Mouse (Mus musculus): ENCODE results near the gene Ly6g6f. TPM values are rescaled to one million over a fixed set of nuclear protein-coding genes. Genes with fewer than 3 reads are reported as not detected.

Gene Ly6g6f
- total and polyA plus RNA-seq, 3 experiments: not detected

Other genes with a start within 250 kb of the Ly6g6f start
Only the 30 nearest of the 46 such genes appear.
- 100 to 1,000 TPM in 1 of 2 experiments, 10 to 100 TPM in 1; 36.3 to 634 TPM for gene Hspa1b, start 126.4 kb downstream of the Ly6g6f start, total RNA-seq (2021)
- 48.4 and 85.4 TPM in 2 replicates for gene Hspa1b, start 126.4 kb downstream of the Ly6g6f start, polyA plus RNA-seq (2012; rRNA removed)
- gene Gm20481, start 115.7 kb downstream of the Ly6g6f start, total RNA-seq (2021): under 1 TPM in 1 of 2 experiments, not detected in 1; 0.58 TPM
- 1.1 and 1.2 TPM in 2 replicates for gene Gm20481, start 115.7 kb downstream of the Ly6g6f start, polyA plus RNA-seq (2012; rRNA removed)
- 100 to 1,000 TPM in 1 of 2 experiments, 10 to 100 TPM in 1; 16.3 to 253 TPM for gene Hspa1a, start 113.5 kb downstream of the Ly6g6f start, total RNA-seq (2021)
- 37.1 and 55.2 TPM in 2 replicates for gene Hspa1a, start 113.5 kb downstream of the Ly6g6f start, polyA plus RNA-seq (2012; rRNA removed)
- under 1 TPM; 0.28 to 0.29 TPM for gene Hspa1l, start 112.9 kb downstream of the Ly6g6f start, total RNA-seq (2021)
- gene Hspa1l, start 112.9 kb downstream of the Ly6g6f start, polyA plus RNA-seq (2012; rRNA removed): 0.11 and 0.17 TPM in 2 replicates
- gene Lsm2, start 103.7 kb downstream of the Ly6g6f start, total RNA-seq (2021): 10 to 100 TPM; 32.9 to 45.8 TPM
- gene Lsm2, start 103.7 kb downstream of the Ly6g6f start, polyA plus RNA-seq (2012; rRNA removed): 82.4 and 84.8 TPM in 2 replicates
- 10 to 100 TPM; 57.9 to 60.2 TPM for gene Vars, start 84.6 kb downstream of the Ly6g6f start, total RNA-seq (2021)
- 178 and 214 TPM in 2 replicates for gene Vars, start 84.6 kb downstream of the Ly6g6f start, polyA plus RNA-seq (2012; rRNA removed)
- under 1 TPM; 0.26 to 0.55 TPM for gene Vwa7, start 69.0 kb downstream of the Ly6g6f start, total RNA-seq (2021)
- 0.97 and 1.8 TPM in 2 replicates for gene Vwa7, start 69.0 kb downstream of the Ly6g6f start, polyA plus RNA-seq (2012; rRNA removed)
- gene Sapcd1, start 57.6 kb downstream of the Ly6g6f start, total RNA-seq (2021): under 1 TPM in 1 of 2 experiments, not detected in 1; 0.79 TPM
- gene Sapcd1, start 57.6 kb downstream of the Ly6g6f start, polyA plus RNA-seq (2012; rRNA removed): 0.83 and 2.0 TPM in 2 replicates
- gene Msh5, start 38.9 kb downstream of the Ly6g6f start, total RNA-seq (2021): under 1 TPM; 0.75 to 0.93 TPM
- gene Msh5, start 38.9 kb downstream of the Ly6g6f start, polyA plus RNA-seq (2012; rRNA removed): 1.3 and 1.7 TPM in 2 replicates
- 100 to 1,000 TPM in 1 of 2 experiments, 10 to 100 TPM in 1; 80.8 to 136 TPM for gene Clic1, start 35.6 kb downstream of the Ly6g6f start, total RNA-seq (2021)
- 62.2 and 64.1 TPM in 2 replicates for gene Clic1, start 35.6 kb downstream of the Ly6g6f start, polyA plus RNA-seq (2012; rRNA removed)
- 10 to 100 TPM in 1 of 2 experiments, 1 to 10 TPM in 1; 7.2 to 26.6 TPM for gene Ddah2, start 26.6 kb downstream of the Ly6g6f start, total RNA-seq (2021)
- 25.9 and 35.6 TPM in 2 replicates for gene Ddah2, start 26.6 kb downstream of the Ly6g6f start, polyA plus RNA-seq (2012; rRNA removed)
- not detected for gene Ly6g6c, start 20.2 kb downstream of the Ly6g6f start, total RNA-seq (2021)
- not detected in 2 replicates for gene Ly6g6c, start 20.2 kb downstream of the Ly6g6f start, polyA plus RNA-seq (2012; rRNA removed)
- not detected for gene Mpig6b, start 19.4 kb downstream of the Ly6g6f start, total RNA-seq (2021)
- gene Mpig6b, start 19.4 kb downstream of the Ly6g6f start, polyA plus RNA-seq (2012; rRNA removed): 0.06 TPM in 1 of 2 replicates, not detected in the other
- gene Ly6g6e, start 8.7 kb downstream of the Ly6g6f start, total RNA-seq (2021): not detected
- 0.21 and 0.34 TPM in 2 replicates for gene Ly6g6e, start 8.7 kb downstream of the Ly6g6f start, polyA plus RNA-seq (2012; rRNA removed)
- under 1 TPM in 1 of 2 experiments, not detected in 1; 0.45 TPM for gene Ly6g6d, start 7.5 kb downstream of the Ly6g6f start, total RNA-seq (2021)
- gene Ly6g6d, start 7.5 kb downstream of the Ly6g6f start, polyA plus RNA-seq (2012; rRNA removed): 0.57 and 1.1 TPM in 2 replicates
- gene Abhd16a, start 3.7 kb upstream of the Ly6g6f start, total RNA-seq (2021): 10 to 100 TPM; 71.8 to 95.8 TPM
- 219 and 291 TPM in 2 replicates for gene Abhd16a, start 3.7 kb upstream of the Ly6g6f start, polyA plus RNA-seq (2012; rRNA removed)
- not detected for gene Ly6g5c, start 22.7 kb upstream of the Ly6g6f start, total RNA-seq (2021)
- gene Ly6g5c, start 22.7 kb upstream of the Ly6g6f start, polyA plus RNA-seq (2012; rRNA removed): not detected in 2 replicates
- under 1 TPM; 0.23 to 0.35 TPM for gene Ly6g5b, start 29.8 kb upstream of the Ly6g6f start, total RNA-seq (2021)
- gene Ly6g5b, start 29.8 kb upstream of the Ly6g6f start, polyA plus RNA-seq (2012; rRNA removed): 0.42 and 0.52 TPM in 2 replicates
- 10 to 100 TPM; 12.4 to 12.8 TPM for gene Gpank1, start 35.8 kb upstream of the Ly6g6f start, total RNA-seq (2021)
- gene Gpank1, start 35.8 kb upstream of the Ly6g6f start, polyA plus RNA-seq (2012; rRNA removed): 13.3 and 15.8 TPM in 2 replicates
- gene Csnk2b, start 36.4 kb upstream of the Ly6g6f start, total RNA-seq (2021): 100 to 1,000 TPM; 212 to 337 TPM
- 358 and 360 TPM in 2 replicates for gene Csnk2b, start 36.4 kb upstream of the Ly6g6f start, polyA plus RNA-seq (2012; rRNA removed)
- gene D17H6S53E, start 40.8 kb upstream of the Ly6g6f start, total RNA-seq (2021): 10 to 100 TPM; 23.4 to 32.0 TPM
- gene D17H6S53E, start 40.8 kb upstream of the Ly6g6f start, polyA plus RNA-seq (2012; rRNA removed): 27.7 and 45.5 TPM in 2 replicates
- gene Apom, start 46.4 kb upstream of the Ly6g6f start, total RNA-seq (2021): under 1 TPM in 1 of 2 experiments, not detected in 1; 0.78 TPM
- gene Apom, start 46.4 kb upstream of the Ly6g6f start, polyA plus RNA-seq (2012; rRNA removed): 0.22 TPM in 1 of 2 replicates, not detected in the other
- gene Bag6, start 49.6 kb upstream of the Ly6g6f start, total RNA-seq (2021): 100 to 1,000 TPM; 389 to 403 TPM
- gene Bag6, start 49.6 kb upstream of the Ly6g6f start, polyA plus RNA-seq (2012; rRNA removed): 433 and 470 TPM in 2 replicates
- gene Prrc2a, start 79.3 kb upstream of the Ly6g6f start, total RNA-seq (2021): 100 to 1,000 TPM; 205 to 258 TPM
- gene Prrc2a, start 79.3 kb upstream of the Ly6g6f start, polyA plus RNA-seq (2012; rRNA removed): 598 and 625 TPM in 2 replicates
- 1 to 10 TPM; 3.4 to 6.4 TPM for gene Aif1, start 90.5 kb upstream of the Ly6g6f start, total RNA-seq (2021)
- 0.30 and 0.46 TPM in 2 replicates for gene Aif1, start 90.5 kb upstream of the Ly6g6f start, polyA plus RNA-seq (2012; rRNA removed)
- gene Lst1, start 102.8 kb upstream of the Ly6g6f start, total RNA-seq (2021): 1 to 10 TPM; 5.0 to 7.6 TPM
- 3.6 and 4.6 TPM in 2 replicates for gene Lst1, start 102.8 kb upstream of the Ly6g6f start, polyA plus RNA-seq (2012; rRNA removed)
- 1 to 10 TPM; 1.8 to 7.7 TPM for gene Ltb, start 108.8 kb upstream of the Ly6g6f start, total RNA-seq (2021)
- gene Ltb, start 108.8 kb upstream of the Ly6g6f start, polyA plus RNA-seq (2012; rRNA removed): 5.8 and 8.5 TPM in 2 replicates
- gene Tnf, start 116.4 kb upstream of the Ly6g6f start, total RNA-seq (2021): under 1 TPM; 0.35 to 0.52 TPM
- gene Tnf, start 116.4 kb upstream of the Ly6g6f start, polyA plus RNA-seq (2012; rRNA removed): 0.62 and 1.0 TPM in 2 replicates
- under 1 TPM; 0.26 to 0.35 TPM for gene Lta, start 119.7 kb upstream of the Ly6g6f start, total RNA-seq (2021)
- 0.18 and 0.33 TPM in 2 replicates for gene Lta, start 119.7 kb upstream of the Ly6g6f start, polyA plus RNA-seq (2012; rRNA removed)
- gene Gm16181, start 135.2 kb upstream of the Ly6g6f start, total RNA-seq (2021): not detected
- gene Gm16181, start 135.2 kb upstream of the Ly6g6f start, polyA plus RNA-seq (2012; rRNA removed): 0.31 and 1.3 TPM in 2 replicates

All from adrenal gland, adult 2 months (tissue).